Mouse (Mus musculus): Measurements from ENCODE around the gene Actr3b.
"Not testable (repeated sequence)": the region's sequence is repeated elsewhere in the genome, so short reads cannot be mapped to it uniquely, and the experiment has no call there.

The Actr3b gene

DNA sequence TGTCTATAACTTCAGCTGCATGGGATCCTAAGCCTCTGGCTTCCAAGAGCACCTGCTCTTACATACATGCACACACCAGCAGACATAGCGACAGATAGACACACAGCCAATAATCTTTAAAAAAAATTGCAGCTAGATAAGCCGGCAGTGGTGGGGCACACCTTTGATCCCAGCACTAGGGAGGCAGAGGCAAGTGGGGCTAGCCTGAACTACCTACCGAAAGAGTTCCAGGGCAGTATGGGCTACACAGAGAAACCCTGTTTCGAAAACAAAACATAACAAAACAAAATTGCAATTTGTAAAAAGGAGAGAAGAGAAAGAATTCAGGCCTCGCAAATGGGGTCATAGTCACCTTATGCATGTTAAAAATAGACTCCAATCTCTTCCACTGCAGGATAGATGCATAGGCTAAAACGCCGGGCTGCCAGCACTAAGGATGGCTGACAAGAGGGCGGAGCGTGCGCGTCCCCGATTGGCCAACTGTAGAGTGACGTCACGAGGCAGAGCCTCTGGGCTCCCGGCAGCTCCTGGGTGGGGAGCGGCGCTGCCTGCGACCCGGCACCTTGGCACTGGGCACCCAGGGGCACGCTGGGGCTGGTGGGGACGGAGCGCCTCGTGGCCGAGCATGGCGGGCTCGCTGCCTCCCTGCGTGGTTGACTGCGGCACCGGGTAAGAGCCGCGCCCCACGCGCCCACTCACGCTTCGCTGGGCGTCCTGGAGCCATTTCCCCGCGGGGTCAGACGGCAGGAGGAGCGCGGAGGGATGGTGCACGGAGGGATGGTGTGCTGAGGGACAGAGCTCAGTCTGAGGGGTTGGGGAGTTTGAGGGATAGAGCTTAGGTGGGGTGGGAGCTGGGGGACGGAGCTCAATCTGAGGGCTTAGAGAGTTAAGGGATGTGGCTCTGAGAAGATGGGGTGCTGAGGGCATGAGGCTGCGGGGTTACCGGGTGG is at the start of gene Actr3b:
TSS of gene Actr3b (plus strand) at position 538 of the 950 bp plus-strand sequence.
- DNase-seq (ENCODE audit: low spot score), result no peak

DNA sequence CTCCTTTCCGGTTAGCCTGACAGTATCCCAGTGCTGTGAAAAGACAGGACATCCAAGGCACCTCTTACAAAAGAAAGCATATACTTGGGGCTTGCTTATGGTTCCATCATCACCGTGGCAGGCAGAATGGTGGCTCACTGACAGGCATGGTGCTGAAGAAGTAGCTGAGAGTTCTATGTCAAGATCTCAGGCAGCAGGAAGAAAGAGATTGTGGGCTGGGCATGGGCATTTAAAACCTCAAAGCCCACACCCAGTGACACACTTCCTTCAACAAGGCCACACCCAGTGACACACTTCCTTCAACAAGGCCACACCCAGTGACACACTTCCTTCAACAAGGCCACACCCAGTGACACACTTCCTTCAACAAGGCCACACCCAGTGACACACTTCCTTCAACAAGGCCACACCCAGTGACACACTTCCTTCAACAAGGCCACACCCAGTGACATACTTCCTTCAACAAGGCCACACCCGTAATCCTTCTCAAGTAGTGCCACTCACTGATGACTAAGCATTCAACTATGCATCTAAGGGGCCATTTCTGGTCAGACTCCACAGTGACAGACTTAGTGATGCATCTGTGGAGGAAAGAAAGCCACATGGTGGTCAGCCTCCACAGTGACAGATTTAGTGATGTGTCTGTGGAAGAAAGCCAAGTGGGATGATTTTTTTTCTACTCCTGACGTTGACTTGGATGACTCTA is 46.6 kb upstream of the Actr3b start:
- DNase-seq (ENCODE audit: low spot score), result not testable (repeated sequence)

DNA sequence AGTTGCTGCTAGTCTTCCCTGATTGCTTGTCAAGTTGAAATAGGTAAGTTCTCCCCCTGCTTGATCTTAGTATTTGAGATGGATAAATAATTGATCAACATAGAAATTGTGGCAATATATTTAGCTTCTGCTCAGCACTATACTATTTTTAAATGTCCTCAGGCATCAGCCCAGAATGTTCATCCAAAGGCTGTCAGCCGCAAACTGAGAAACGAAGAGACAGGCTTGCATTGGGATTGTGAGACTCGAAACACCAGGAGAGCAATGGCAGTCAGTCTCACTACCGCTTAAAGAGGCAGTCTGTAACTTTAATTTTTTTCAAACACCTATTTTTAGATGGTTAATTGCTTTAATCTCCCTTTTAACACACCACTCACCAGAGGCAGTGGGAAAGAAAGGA is 40.4 kb upstream of the Actr3b start:
- DNase-seq (ENCODE audit: low spot score), result no peak

DNA sequence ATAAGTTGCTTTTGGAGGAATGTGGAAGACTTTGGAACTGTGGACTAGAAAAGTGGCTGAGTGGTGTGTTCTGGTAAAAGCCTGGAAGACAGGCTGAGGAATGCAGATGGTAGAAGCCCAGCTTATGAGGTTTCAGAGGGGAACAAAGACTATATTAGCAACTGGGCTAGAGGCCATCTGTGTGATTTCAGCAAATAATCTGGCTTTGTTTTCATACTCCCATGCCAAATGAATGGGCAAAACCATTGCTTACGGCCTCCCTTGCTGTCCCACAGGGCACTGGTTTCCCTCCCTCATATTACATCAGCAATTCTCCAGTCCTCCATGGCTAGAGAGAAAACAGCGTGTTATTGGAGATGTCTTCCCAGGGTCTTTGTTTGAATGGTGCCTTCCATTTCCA is 36.8 kb upstream of the Actr3b start:
- peak; percentile 80 for DNase-seq (ENCODE audit: low spot score)

DNA sequence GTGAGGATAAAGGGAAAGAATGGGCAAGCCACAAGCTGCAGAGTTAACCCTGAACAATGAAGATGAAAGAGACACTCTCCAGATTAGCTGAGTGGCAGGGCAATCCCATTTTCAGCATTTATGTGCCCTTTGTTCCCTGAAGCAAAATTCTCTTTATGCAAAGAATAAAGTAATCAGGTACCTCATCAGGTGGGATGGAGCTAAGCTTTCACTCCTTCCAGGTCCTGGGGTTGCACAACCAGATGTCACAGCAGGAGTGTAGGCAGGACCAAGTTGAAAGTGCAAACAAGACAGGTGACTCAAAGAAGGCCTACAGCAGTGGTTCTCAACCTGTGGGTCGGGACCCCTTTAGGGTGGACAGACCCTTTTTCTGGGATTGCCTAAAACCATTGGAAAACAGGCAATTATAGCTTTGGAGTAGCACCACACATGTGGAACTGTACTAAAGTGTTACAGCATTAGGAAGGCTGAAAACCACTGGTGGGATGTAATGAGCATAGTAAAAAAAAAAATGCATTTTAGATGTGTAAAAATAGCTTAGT is 35.6 kb upstream of the Actr3b start:
- DNase-seq (ENCODE audit: low spot score), result peak; percentile 39

DNA sequence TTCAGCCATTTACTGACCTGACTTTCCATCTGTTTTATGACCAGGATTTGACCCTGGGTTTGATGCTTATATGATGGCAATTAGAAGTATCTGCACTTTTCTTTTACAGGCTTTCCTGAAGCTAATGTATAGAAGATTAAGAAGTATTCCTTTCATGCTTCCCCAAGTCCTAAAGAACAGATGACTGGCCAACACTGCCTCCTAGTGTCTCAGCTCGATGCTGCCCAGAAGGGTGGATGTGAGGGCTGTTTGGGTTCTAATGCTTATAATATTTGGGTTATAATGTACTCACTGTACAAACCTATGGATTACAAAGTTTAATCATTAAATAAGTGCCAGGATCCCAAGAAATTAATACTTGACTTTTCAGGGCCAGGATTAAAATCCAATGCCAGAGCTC is 25.5 kb upstream of the Actr3b start:
- peak; percentile 76 for DNase-seq (ENCODE audit: low spot score)

DNA sequence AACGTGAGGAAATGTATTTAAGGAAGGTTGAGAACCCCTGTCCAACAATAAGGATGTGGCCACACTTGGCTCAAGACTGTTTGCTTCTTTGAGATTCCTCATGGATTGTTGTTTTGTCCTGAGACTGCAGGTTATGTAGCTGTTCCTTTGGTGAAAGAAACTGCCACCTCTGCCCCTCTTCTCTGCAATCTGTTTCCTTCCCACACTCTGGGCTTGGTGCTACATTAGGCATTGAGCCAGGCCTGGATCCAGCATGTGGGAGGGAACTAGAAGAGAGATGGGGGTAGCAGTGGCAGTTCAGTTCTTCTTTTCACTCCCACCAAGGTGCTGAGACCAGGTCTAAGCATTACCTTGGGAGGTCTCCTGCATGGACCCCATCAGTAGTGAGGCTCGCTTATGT is 23.9 kb upstream of the Actr3b start:
- peak; percentile 69 for DNase-seq (ENCODE audit: low spot score)

DNA sequence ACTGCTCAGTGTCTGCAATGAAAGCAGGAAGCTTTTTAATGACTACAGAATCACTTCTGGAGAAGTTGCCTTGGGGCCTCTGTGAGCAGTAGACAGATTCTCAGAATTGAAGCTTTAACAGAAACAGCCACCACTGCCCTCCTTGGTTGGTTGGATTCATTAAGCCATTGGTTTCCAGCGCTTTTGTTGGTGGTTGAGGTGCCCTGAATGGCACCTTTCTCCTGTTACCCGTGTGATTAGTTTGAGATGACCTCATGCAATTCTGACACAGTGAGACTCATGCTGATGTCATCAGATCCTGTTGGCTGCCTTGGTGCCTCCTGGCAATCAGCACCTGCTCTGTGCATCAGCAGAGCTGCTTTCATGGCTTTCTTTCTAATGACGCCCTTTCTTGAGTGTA is 21.3 kb upstream of the Actr3b start:
- no peak for DNase-seq (ENCODE audit: low spot score)

DNA sequence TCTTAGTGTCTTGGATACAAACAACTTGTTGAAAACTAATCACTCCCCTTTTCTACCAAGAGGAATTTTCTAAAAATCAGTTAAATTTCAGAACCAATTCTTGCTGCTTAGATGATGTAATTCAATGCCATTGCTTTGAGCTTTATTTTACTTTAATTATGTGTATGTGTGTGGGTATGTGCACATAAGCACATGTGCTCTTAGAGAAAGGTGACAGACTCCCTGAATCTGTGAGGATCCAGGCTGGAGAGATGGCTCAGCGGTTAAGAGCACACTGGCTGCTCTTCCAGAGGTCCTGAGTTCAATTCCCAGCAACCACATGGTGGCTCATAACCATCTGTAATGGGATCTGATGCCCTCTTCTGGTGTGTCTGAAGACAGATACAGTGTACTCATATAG is 20.9 kb upstream of the Actr3b start:
- not testable (repeated sequence) for DNase-seq (ENCODE audit: low spot score)

DNA sequence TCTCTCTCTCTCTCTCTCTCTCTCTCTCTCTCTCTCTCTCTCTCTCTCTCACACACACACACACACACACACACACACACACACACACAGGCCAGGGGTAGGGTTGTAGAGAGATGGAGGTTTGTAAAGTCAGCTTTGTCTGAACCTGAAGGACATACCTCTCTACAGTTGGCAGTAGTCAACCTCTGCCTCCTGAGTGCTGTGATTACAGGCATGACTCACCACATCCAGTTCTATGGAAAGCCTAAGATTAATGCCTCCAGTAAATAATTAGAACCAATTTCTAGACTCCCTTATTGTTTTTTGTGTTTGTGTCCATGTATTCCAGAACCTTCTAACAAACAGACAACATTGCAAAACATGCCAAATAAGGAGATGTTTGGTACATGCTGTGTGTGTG is 11.9 kb upstream of the Actr3b start:
- no peak for DNase-seq (ENCODE audit: low spot score)

DNA sequence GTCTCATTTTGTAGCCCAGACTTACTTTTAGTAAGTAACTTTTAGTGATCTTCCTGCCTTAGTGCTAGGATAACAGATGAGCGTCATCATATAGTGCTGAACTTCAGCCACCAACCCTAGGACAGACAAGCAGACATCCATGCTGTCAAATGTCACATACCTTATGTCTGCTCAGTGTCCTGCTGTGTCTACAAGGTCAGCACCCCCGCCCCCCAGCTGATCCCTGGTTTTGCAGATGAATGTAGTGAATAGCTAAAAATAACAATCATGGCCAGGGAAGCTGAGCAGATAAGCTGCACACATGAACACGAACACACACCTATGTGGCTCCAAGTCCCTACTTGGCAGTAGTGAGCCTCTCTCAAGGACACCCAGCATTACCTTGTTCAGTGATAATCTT is 11.2 kb upstream of the Actr3b start:
- DNase-seq (ENCODE audit: low spot score), result no peak

DNA sequence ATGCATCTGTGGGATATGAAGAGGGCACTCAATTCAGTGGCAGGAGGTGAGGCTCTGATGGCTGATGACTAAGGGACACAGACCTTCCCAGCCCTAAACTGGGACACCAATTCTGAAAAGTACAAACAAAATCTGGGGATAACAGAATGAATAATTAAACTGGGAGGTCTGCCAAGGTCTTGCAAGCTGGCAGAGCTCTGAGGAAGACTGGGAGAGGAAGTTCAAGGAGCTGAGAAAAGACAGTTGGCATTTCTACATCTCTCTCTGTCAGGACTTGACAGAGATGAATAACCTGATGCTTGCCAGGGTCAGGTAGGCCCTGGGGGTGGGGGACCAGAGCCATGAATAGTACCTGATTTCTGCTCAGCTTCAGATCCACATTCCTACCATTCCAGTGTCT is 8.2 kb upstream of the Actr3b start:
- DNase-seq (ENCODE audit: low spot score), result peak; percentile 65

DNA sequence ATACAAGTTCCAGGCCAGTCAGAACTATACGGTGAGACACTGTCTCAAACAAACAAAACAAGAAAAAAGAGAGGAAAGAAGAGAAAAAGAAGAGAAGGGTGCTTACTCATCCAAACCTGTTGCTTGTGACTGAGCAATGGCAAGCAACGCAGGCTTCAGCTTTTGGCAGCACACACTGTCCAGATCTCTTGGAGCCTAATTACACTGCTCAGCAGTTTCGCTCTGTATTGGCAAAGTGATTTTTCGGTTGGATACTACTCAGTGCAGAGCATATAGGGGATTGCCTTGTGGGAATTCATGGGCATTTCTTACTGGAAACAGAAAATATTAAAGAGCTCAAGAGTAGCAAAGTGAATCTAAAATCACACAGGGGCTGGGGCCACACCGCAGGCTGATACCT is 6.9 kb upstream of the Actr3b start:
- peak; percentile 58 for DNase-seq (ENCODE audit: low spot score)

DNA sequence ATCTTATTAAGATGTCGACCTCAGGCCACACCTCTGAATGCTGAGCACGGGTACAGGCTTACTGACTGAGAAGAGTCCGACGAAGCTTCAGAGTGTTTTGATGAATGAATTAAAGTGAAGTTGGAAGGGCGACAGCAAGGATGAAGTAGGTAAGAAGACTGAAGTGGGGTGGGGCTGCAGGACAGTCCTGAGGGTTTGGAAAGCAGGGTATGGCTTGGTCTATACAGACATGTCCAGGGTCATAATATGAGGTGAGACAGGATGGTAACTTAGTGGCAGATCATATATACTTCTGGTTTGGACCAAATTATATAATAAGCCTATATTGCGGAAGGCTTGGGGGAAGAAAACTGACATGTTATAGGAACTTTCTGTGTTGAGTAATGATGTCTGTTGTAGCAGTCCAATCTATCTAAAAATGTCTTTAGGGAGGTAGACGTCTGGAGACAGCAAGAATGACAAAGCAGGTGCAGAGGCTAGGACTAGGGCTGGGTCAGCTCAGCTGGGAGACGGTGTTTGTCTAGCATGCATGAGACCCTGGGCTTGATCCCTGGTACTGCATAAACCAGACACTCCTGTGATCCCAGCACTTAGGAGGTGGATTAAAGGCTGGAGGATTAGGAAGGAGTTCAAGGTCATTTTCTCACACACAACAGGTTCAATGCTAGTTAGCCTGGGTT is 6.1 kb upstream of the Actr3b start:
- no peak for DNase-seq (ENCODE audit: low spot score)

DNA sequence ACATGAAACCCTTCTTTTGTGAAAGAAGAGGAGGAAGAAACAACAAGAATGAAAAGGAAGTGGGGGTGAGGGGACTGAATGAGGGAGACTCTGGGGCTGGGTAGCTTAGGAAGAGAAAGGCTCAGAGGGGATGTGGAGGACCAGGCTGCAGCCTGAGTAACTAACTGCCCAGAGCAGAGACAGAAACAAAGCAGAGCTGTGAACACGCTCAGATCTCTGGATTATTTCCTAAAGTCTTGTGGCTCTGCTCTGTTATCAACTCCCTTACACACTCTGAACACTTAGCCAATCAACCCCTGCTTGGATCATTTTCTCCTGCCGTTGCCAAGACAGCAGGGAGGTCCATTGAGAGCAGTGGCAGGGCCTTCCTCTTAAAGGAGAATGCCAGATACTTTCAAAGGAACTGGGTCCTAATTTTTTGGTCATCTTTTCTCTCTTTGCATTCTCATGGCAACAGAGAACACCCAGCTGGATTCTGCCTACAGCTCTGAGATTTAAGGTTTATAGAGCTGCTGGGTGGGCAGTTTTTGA is 5.5 kb upstream of the Actr3b start:
- peak; percentile 43 for DNase-seq (ENCODE audit: low spot score)

DNA sequence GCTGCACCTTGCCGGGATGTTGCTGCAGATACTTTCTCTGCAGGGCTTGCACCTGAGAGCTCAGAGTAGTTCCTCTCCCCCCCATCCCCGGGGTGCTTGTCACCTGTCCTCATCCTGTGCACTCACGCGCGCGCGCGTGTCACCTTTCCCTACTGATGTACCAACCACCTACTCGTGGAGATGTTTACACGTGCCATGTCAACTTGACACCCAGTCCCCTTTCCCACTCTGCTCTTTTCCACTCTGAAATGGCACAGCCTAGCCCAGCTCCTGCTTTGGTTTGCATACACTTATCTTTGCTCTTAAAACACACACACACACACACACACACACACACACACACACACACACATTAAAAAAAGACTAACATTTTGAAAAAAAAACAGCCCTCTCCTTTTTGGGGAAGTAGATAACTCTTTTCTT is 624 bp downstream of the Actr3b start:
- DNase-seq (ENCODE audit: low spot score), result no peak

DNA sequence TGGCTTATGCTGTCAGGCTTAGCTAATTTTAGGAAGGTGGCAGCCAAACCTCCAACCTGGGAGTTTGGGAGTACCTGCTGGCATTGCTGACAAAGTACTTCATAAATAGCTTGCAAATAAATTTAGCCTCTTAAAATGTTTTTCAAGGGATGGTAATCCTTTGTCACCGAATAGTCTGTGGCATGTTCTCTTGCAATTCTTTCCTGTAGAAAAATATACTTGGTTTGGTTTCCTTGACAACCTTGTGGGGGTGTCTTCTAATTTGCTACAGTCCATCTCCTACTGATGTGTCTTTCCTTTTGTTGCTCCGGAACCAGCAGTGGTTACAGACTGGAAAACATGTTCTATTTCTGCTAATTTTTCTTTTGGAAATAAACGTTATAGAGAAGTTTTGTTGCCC is 1.1 kb downstream of the Actr3b start:
- DNase-seq (ENCODE audit: low spot score), result no peak

DNA sequence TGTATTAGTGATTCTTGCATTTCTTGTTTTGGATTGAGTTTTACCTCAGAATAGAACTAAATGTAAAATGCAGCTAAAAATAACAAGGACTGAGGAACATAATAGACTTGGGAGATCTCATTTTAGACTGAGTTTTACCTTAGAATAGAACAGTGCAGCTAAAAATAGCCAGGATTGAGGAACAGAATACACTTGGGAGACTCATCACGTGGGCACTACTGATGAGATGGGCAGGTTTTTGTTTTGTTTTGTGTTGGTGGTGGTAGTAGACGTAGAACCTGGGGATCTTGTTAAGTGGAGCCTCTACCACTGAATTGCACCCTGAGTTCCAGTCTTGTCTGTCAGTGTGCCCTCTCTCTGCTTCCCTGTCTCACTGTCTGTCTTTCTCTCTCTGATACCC is 2.1 kb downstream of the Actr3b start:
- DNase-seq (ENCODE audit: low spot score), result no peak

DNA sequence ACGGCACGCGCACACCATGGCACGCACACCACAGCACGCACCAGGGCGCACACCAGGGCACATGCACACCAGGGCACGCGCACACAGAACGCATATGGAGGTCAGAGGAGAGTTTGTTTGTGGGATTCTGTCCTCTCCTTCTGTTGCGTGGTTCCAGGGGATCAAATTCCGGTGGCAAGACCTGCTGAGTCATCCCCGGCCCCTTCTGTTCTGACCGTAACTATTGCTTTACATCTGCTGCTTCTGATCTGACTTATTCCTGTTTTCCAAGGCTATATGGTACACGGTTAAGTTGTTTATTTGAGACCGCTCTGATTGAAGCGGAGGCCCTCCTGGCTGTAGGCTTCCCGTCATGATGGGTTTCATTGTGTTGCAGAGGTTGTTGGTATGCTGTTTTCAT is 9.2 kb downstream of the Actr3b start:
- no peak for DNase-seq (ENCODE audit: low spot score)

DNA sequence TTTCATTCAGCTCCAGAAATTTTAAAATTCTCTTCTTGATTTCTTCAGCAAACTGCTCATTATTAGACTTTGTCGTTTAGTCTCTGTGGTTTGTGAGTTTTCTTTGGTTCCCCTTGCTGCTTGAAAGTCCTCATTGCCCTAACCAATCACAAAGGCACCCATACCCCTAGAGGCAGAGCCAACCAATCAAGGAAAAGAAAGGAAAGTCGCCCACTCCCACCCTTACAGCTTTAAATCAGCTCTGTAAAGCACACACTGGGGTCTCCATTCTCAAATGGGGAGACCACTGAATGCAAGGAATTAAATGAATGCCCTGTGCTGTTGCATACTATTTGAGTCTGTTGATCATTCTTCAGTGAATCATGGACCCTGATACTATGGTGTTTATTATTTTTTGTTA is 9.6 kb downstream of the Actr3b start:
- DNase-seq (ENCODE audit: low spot score), result no peak

DNA sequence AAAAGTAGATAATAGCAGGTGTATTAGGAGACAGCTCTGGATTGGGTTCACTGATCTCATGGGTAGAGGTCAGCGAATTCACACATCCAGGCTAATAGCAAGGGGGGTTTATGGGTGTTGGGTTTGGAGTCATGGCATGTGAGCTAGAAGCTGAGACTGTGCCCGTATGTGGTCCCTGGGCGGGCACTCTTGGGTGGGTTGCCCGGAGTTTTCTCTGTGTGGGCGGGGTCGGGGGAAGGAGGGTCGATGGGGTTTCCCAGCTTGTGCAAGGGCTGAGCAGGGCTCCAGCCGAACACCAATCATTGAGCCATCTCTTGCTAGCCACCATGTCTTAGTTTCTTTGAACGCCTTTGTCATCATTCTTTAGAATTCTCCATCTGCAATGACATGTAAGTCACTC is 12.7 kb downstream of the Actr3b start:
- DNase-seq (ENCODE audit: low spot score), result no peak
